Mouse (Mus musculus) adrenal gland, adult 8-10 months (tissue): ENCODE measurements around the gene Eepd1. TPM values are rescaled to one million over a fixed set of nuclear protein-coding genes. Genes with fewer than 3 reads are reported as not detected.

Experiments used
- DNase-seq: peaks from one replicate; pipeline ENCODE4 v3.0.0; 2022
- total RNA-seq, 4 experiments: library from RNA; stranded (reverse); gene quantifications; 2 replicates each; pipeline ENCODE4 v1.2.4; 2022

The Eepd1 gene
- total RNA-seq, 4 experiments from 2014 or later: 47.7 to 97.8 (median 53.3) TPM

DNA sequence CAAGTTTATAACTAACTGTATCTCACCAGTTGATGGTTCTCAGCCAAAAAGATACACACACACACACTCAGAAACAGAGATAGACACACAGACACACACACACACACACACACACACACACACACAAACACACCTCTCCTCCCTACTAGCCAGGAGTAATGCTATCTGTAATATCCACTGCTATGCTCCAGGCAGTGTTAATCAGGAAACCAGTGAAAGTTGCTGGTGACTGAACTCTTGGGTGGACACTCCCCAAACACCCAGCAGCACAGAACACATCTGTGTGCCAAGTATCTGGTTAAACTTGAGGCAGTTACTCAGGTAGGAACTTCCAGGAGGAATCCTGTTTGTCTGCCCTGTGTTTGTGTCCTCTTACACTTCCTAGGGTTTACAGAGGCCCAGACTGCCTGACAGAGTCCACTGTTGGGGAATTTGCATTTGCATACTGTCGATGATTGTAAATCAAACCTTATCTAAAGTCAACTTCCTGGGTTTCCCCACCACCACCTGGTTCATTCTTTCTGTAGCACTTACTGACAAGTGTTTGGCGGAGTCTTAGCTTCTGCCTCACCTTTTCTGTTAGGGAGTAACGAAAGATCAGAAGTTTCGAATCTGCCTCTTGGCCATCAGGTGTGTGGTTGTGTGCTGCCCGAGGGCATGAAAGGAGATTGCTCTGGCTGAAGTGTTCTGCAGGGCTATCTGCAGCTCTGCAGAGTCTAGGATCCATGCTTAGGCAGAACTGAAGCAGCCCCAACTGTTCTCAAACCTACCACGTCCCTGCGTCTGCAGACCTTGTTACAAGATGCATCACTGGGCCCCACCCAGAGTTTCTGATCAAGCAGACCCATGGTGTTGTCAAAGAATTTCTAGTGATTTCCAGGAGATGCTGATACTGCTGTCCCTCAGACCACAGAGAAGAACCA lies 97.6 kb downstream of the Eepd1 start:
- no peak for DNase-seq

DNA sequence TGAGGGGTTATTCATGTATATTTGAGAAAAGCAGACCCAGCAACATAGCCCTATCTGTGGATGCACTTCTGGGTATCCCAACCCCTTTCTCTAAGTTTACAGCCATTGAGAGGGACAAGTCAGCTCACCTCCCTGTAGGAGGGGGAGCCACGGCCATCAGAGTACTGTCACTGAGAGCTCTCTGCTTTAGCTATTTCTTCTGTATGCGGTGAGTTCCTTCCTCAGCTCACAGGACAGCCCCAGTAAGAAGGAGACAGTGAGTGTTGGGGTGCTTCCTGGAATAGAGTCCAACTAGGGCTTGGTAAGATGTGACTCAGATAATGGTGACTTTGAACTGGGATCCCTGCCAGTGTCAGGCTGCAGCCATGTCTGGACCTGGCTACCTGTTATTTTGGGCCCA lies 102.3 kb downstream of the Eepd1 start:
- DNase-seq: no peak

DNA sequence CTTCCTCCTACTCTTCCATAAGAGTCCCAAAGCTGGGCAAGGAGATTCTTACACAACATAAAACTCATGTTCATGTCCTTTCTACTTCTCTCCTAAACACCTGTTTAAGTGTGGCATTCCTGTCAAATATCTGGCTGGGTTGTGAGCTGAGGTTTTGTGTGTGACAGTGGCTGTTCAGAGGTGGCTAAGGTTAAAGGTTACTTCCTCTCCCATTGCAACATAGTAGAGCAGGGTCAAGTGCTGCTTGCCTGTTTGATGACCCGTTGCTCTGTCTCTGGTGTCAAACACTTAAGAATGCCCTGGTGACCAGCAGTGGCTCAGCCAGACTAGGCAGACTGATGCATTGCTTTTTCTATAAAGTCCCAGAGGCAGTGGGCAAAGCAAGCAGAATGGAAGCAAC lies 104.3 kb downstream of the Eepd1 start:
- DNase-seq: no peak

DNA sequence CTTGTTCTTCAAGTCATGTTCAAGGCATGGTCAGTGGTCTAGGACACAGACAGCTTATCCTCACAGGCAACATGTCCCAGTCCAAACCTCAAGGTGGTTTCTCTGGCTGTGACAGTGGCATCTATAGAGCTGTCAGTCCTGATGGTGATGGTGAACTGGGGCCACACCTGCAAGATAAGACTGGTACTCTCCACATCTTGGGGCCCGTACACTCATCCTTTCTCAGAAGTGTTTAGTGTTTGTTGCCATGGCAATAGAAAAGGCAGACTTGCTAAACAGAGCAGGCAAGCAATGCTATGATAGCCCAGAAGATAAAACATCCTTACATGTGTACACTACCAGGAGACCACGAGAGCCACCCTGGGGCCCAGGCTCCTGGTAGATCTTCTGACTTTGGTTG lies 107.2 kb downstream of the Eepd1 start:
- no peak for DNase-seq

DNA sequence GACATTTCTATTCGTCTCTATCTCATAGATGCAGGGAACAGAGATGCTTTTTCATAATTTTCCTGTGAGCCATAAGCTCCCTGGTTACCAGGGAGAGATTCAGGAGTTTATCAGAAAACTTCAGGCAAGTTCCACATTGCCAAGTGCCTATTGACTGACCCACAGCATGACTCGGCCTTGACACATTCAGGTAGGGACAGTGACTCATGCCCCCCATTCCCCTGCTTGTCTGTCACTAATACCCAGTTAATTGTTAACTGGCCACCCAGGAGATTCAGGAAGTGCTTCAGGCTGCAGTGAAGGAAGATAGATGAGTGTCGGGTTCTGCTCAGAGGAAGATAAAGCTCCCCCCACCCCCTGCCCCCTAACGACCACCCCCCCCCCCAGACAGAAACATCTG lies 109.4 kb downstream of the Eepd1 start:
- DNase-seq: no peak

DNA sequence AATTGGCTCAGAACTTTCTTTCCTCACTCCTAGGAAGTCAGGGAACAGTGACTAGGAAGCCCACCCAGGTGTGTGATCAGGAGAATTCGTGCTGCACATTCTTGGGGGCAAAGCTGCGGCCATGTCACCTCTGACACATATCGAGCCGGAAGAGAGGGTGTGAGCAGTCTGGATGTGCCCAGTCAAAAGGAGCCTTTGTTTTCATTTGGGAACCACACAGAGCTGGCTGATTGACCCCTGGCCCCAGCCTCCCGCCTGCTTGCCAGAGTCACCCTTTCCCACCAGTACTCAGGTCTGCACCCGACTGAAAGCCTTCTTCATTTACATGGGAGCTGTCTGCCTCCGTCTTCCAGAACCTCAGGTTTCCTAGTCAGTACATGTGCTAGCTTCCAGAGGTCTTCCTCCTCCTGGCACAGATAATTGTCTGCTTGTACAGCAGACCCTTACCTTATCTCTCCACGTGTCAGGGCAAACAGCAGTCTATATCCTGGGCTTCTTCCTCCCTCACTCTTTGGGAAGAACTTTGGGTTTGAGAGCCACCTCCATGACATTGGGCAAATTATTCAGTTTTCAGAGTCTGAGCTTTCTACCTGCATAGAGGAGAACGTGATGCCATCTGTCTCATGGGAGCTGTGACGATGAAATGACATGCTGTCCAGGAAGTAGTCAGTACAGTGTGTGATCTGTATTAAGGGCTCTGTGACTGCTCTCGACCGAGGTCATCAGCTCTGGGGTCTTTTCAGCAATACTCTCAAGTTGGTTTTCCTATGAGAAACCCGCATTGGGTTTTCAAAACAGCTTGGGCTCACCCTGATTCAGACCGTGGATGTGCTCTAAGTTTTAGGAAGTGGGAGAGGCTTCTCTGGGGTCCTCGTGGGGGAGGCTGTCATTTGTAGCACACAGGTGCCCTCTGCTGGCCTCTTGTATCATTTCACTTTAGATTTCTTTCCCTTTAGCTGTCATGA lies 110.3 kb downstream of the Eepd1 start:
- DNase-seq: no peak

DNA sequence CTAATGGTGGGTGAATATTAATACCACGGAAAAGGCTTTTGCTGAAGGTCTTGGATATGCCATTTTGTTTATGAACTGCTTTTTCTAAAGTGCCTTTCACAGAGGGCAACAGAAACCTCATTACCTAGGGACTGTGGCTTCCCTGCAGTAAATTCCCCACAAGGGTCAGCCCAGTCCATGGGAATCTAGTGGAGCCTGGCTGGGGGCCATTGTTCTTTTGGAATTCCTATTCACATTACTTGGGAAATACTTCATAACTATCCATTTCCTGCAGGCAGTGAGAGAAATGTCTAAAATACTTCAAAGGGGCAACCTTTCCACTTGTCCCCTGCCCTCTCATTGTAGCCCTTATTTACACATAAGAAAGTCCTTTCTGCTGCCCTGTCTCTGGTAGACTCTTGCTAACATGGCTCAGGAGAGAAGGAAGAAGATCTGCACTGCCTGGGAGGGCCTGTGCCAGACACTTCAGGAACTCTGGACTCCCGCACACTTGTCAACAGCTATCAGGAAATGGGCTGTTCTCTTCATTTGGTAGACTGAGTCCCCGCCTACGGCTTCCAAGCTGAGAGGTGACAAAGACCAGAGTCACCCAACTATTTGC lies 111.1 kb downstream of the Eepd1 start:
- DNase-seq: no peak

DNA sequence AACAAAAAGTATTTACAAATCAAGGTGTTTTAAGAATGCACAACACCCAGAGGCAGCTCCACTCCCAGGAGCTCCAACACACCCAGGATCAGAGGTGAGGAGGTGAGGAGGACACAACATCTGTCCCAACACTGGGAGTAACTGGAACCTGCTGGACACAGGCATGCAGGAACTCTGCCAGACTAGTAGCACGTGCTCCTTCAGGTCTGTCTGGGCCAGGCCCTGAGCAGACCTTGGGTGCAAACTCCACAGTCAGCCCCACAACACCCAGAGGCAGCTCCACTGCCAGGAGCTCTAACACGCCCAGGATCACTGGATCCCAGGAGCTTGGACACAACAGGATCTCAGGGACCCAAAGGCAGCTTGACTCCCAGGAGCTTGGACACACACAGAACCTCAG lies 143.4 kb downstream of the Eepd1 start:
- DNase-seq: no peak

DNA sequence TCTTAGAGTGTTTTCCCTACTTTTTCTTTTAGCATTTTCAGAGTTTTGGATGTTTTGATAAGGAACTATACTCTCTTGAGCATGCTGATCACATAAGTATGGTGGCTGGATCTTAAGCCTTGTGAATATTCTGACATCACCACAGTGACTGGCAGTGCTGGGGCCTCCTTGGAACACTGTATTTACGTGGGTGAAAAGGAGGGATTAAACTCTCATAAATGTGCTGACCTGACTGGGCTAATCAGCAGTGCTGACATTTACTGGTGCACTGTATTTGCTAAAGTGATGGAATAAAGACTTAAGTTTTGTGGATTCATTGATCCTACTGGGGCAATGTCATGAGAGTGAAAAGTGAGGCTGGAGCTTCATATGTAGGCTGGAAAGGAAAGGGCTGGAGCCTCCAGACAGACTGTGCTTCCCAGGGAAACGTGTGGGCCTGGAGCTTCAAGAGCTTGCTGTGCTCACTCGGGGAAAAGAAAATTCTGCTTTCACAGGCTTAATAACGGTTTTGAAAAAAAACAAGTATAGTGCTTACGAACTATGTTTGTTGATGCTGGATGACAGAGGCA lies 148.3 kb downstream of the Eepd1 start:
- no peak for DNase-seq

Other genes starting within 250 kb of the Eepd1 start
- 100 to 1,000 TPM in 3 of 4 experiments, 10 to 100 TPM in 1; 98.7 to 122 (median 118) TPM for gene Sept7, start 229.1 kb upstream of the Eepd1 start, total RNA-seq